Comparison of ENCODE assay signal across 9 mouse cellular contexts in genomic region chr19:10714682-10715475, GRCm38 (mm10). TPM values are rescaled to one million over a fixed set of nuclear protein-coding genes. Genes with fewer than 3 reads are reported as not detected.
DNase-seq lines count a peak whose midpoint lies in the region; ATAC-seq and TF ChIP-seq lines count a peak whose summit lies in the region.
"Had no signal": no experiment of that assay in that cellular context is flagged by ENCODE, and none has a peak within 500 bp of the region (broad histone marks: within the 10 kb centered on the region; RNA-seq: fewer than 3 reads in every experiment).

No protein-coding gene starts in this region.

- in situ Hi-C loops in Patski (cut with MboI; ENCODE audit: low pct_unique_long_range_greater_than_20kb), result loop anchor here (5.0 to 10.0 kb wide), 3 partner anchors 130 to 242 kb away; no protein-coding TSS in a partner anchor

- H3K36me3 ChIP-seq in C2C12 (ENCODE audit: control insufficient read depth, insufficient read depth), result peaks cover 30% of the 10 kb centered on the region

- no peaks in the 10 kb centered on the region for H3K79me3 ChIP-seq in C2C12 (ENCODE audit: low read depth)

- no peak for DNase-seq in Patski (ENCODE audit: low read depth, low spot score)
- peak; percentile 61 to 84 for DNase-seq in cerebellum, postnatal 4 days (ENCODE audit: low spot score in 2 of 2)
- DNase-seq in gastrocnemius, postnatal 10 days, result peak; percentile 77
- peak; percentile 62 to 88 for DNase-seq in kidney, postnatal 36 days
- DNase-seq in lung, adult 18-20 months, result peak; percentile 54 to 74
- peak; percentile 84 for DNase-seq in retina, postnatal 1 day
- DNase-seq in thymus, postnatal 36 days, result peak; percentile 81

- ATAC-seq in Patski, result peak; percentile 55

- H3K4me3 ChIP-seq in C2C12 (ENCODE audit: insufficient read depth, poor library complexity, severe bottlenecking), result no peak overlapping the region

- H3K27me3 ChIP-seq in C2C12 (ENCODE audit: control insufficient read depth, insufficient read depth, insufficient read length) (no peaks in the 10 kb centered on the region), Patski (no peaks in the 10 kb centered on the region)

- CTCF ChIA-PET in Patski (lab: Charles Lee), result interaction anchor here (1.3 to 1.7 kb wide), 2 partner anchors 9 to 165 kb away, joined by 3 to 4 read pairs; no protein-coding TSS in a partner anchor

- POLR2A ChIA-PET in Patski (lab: Charles Lee), result interaction anchor here (0.6 kb wide), 1 partner anchor 180 kb away, joined by 3 read pairs; the partner anchor contains the start of gene Prpf19

- H3ac ChIP-seq in C2C12 (ENCODE audit: control insufficient read depth, insufficient read length, low read depth), result no peak overlapping the region

- TF ChIP-seq CTCF in C2C12 (IDR thresholded peaks at IDR 0.05; ENCODE audit: control insufficient read depth, insufficient read depth, insufficient read length), result peak; percentile 66
- TF ChIP-seq CTCF in Patski (IDR thresholded peaks at IDR 0.05), result no peak

- H3K79me2 ChIP-seq in C2C12 (ENCODE audit: control insufficient read depth, insufficient read depth), result no peaks in the 10 kb centered on the region

TF ChIP-seq in C2C12, 6 proteins besides CTCF, POLR2A, EP300 and RAD21:
- TF ChIP-seq MYOD1 (IDR thresholded peaks at IDR 0.05; ENCODE audit: control insufficient read depth, insufficient read length, low read depth) (no peak), USF1 (IDR thresholded peaks at IDR 0.05; ENCODE audit: low read depth) (no peak), MYOG (IDR thresholded peaks at IDR 0.05; ENCODE audit: control insufficient read depth, extremely low read depth, insufficient read length) (no peak), MAX (IDR thresholded peaks at IDR 0.05) (no peak), CEBPB (IDR thresholded peaks at IDR 0.05; ENCODE audit: low read depth) (no peak), FOSL1 (IDR thresholded peaks at IDR 0.05; ENCODE audit: insufficient read depth, low read length, poor library complexity, severe bottlenecking) (no peak)

RNA-seq across cellular contexts. Expression of gene Cd5, which starts 23.9 kb away (rescaled TPM):
- 0.04 TPM for polyA plus RNA-seq in C2C12 (2012; fragmentation: generic; extraction: Trizol)
- not detected for polyA plus RNA-seq in Patski (2021)
- total RNA-seq in gastrocnemius, postnatal 10 days (2021), result under 1 TPM in 1 of 2 experiments, not detected in 1; 0.25 TPM

RNA-seq across cellular contexts. Expression of gene Vps37c, which starts 26.3 kb away (rescaled TPM):
- 21.9 TPM for polyA plus RNA-seq in C2C12 (2012; fragmentation: generic; extraction: Trizol)
- 52.9 TPM for polyA plus RNA-seq in Patski (2021)
- 10 to 100 TPM; 17.3 to 23.1 TPM for total RNA-seq in gastrocnemius, postnatal 10 days (2021)

RNA-seq across cellular contexts. Expression of gene Pga5, which starts 37.0 kb away (rescaled TPM):
- polyA plus RNA-seq in C2C12 (2012; fragmentation: generic; extraction: Trizol) (not detected), Patski (2021) (0.06 TPM)
- total RNA-seq in gastrocnemius, postnatal 10 days (2021), result not detected
- polyA plus RNA-seq: heart, embryonic 14.5 days had no signal
